Mouse (Mus musculus): ENCODE data around the gene Ntm. TPM values are rescaled to one million over a fixed set of nuclear protein-coding genes. Genes with fewer than 3 reads are reported as not detected.

The Ntm gene
- total RNA-seq, 2 experiments from 2014 or later = not detected

DNA sequence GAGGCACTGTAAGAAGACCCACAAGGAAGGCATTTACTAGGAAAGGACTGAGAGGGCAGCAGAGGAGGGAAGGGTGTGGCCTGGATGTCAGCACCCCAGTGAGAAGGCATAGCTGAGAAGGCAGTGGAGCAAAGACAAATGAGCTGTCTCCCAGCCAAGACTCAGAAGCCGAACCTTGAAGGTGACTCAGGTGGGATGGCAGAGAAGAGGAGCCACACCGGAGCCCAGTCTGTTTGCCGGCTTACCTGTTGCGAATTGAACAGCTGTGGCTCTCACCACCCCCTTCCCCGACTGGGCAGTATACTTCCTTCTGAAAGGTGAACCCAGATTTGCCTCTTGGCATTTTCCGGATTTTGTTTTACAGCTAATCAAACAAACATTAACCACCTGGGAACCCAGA lies 902.6 kb downstream of the Ntm start:
- ATAC-seq (replicated peaks; ENCODE audit: low FRiP score, low TSS enrichment, poor library complexity, severe bottlenecking) = no peak

DNA sequence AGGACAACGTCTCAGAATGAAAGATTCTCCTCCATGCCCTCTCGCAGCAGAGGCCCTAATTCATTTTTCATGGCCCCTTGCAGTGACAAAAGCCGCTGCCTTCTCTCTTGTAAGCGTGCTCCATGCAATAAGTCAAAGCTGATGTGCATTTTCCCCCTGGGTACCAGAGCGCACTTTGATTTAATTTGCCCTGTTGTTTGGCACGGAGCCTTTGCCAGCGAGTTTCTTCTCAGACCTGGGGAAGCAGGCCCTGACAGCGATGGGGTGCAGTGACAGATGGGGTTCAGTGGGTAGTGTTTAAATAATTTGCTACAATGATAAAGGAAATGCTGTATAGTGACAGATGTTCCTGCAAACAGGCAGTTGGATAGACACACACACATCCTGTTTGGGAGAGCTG lies 904.1 kb downstream of the Ntm start:
- no peak for ATAC-seq (replicated peaks; ENCODE audit: low FRiP score, low TSS enrichment, poor library complexity, severe bottlenecking)

DNA sequence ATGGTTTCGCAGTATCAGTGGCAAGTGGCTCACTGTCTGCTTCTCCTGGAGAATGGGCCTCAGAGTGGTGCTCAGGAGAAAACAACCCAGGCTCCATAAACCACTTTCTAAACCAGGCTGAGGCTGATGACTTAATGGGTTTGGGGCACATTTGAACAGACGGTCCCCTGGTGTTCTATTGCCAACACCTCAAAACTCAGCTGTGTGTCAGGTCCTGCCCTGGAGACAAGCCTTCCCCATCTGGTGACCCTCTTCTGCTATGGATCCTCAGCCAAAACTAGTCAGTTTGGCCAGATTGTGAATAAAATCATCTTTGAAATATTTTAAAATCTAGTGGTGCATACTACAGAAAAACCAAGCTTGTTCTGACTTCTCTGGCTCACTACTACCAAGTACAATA lies 907.3 kb downstream of the Ntm start:
- ATAC-seq (replicated peaks; ENCODE audit: low FRiP score, low TSS enrichment, poor library complexity, severe bottlenecking) = no peak

DNA sequence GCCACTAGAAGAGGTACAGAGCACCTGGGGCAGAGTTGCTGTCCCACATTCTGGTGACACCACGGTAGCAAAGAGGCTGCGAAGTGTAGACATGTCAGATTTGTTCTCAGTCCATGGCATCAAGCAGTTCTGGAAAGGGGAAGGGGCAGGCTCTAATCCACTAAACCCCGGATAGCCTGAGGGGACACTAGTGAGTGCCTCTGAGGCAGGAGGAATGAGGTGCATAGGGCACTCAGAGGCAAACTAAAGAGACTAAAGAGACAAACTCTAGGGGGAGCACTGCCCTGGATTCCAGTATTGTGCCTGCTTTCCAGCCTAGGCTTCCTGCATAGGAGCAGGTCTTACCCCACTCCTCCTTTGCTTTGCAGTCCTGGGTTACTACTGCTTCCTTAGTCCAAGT lies 926.5 kb downstream of the Ntm start:
- ATAC-seq (replicated peaks; ENCODE audit: low FRiP score, low TSS enrichment, poor library complexity, severe bottlenecking) = no peak

DNA sequence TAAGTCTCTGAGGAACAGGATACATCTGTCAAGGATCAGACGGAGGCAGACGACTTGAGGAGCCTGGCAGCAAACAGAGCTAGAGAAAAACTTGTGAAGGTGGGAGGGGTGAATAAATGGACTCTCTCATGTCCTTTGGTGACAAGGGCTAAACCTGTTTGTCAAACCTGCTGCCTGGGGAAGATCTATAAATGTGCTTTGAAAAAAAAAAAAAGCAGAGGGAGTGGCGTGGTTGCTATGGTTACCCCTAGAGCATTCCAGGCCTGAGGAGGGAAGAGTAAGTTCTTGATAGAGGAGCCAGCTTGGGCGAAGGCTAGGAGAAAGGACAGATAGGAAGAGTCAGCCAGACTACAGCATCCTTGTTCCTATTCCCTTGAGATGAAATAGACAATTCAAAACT lies 926.9 kb downstream of the Ntm start:
- no peak for ATAC-seq (replicated peaks; ENCODE audit: low FRiP score, low TSS enrichment, poor library complexity, severe bottlenecking)

DNA sequence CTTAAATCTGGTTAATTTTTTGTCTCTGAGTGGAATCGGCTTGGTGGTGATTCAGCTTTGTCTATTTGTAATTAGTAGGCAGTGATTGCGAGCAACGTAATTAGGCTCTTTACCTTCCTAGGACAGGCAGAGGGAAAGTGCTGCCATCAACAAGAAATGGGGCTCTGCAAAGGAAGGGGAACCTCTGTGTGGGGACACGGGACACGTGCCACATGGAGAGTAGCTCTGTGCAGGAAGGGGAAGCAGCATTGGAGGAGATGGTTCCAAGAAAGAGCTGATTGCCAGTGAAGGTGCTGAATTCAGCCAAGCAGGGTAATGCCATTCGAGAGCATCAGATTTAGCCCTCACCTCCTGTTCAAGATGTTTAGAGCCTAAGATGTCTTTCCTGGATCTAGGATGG lies 936.5 kb downstream of the Ntm start:
- ATAC-seq (replicated peaks; ENCODE audit: low FRiP score, low TSS enrichment, poor library complexity, severe bottlenecking) = no peak

- no peak for ATAC-seq (replicated peaks; ENCODE audit: low FRiP score, low TSS enrichment, poor library complexity, severe bottlenecking)
These were observed 937.3 kb downstream of the Ntm start for GRCm38 (mm10) chr9:29025603-29026002.

GRCm38 (mm10) chr9:29025104-29025503 lies 937.8 kb downstream of the Ntm start:
- no peak for ATAC-seq (replicated peaks; ENCODE audit: low FRiP score, low TSS enrichment, poor library complexity, severe bottlenecking)

DNA sequence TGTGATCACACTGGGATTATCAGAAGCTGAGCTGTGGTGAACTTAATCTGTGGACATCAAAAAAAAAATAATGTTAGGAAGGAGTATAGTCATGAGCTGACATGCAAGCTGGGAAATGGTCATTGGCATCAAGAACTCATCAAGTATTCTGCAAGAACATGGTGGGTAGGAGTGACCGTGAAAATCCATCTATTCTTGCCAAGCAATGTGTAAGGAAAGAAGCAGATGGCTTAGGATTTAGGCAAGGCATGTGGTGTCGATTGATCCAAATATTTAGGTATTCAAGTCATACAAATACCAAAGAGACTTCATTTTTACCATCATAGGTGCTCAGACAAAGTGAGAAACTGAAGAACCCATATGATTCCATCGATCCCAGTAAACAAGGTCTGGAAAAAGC lies 946.1 kb downstream of the Ntm start:
- ATAC-seq (replicated peaks; ENCODE audit: low FRiP score, low TSS enrichment, poor library complexity, severe bottlenecking) = no peak

- ATAC-seq (replicated peaks; ENCODE audit: low FRiP score, low TSS enrichment, poor library complexity, severe bottlenecking) = no peak
These were observed 949.1 kb downstream of the Ntm start for GRCm38 (mm10) chr9:29013881-29014280.

DNA sequence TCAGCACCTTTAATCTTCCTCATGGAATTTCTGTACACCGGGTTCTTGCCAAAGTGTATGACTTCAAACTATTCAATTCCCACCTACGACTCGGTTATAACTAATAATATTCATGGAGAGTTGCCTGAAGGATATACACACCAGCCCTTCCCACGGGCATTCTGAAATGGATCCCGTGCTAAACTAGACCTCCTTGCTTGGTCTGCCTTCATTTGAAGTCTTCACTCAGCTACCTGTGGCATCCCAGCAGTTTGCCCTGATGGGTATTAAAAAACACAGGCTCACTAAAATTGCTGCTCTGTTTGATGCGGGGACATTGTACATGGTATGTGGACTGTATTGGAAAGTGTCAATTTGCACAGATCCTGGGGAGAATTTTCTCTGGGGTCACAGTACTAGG lies 950.4 kb downstream of the Ntm start:
- no peak for ATAC-seq (replicated peaks; ENCODE audit: low FRiP score, low TSS enrichment, poor library complexity, severe bottlenecking)

DNA sequence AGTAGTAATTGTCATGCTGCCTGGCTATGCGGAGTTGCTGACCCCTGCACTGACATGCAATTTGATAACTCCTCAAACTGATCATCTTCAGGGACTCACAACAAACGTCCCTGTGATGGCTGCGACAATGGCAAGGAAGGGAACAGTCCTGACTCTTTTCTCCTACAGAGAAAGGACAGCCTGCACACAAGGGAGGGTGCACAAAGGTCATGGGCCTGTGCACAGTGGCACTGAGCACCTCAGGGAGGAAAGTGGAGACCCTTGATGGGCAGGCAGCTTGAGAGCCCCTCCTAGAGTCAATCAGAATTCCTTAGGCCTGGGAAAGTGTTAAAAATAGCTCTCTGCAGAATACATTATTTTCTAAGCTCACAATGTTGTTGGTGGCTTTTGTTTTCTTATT lies 951.5 kb downstream of the Ntm start:
- ATAC-seq (replicated peaks; ENCODE audit: low FRiP score, low TSS enrichment, poor library complexity, severe bottlenecking) = no peak

- ATAC-seq (replicated peaks; ENCODE audit: low FRiP score, low TSS enrichment, poor library complexity, severe bottlenecking) = no peak
These were observed 958.4 kb downstream of the Ntm start for GRCm38 (mm10) chr9:29004534-29004933.

- no peak for ATAC-seq (replicated peaks; ENCODE audit: low FRiP score, low TSS enrichment, poor library complexity, severe bottlenecking)
These were observed 963.0 kb downstream of the Ntm start for GRCm38 (mm10) chr9:28999951-29000351.

DNA sequence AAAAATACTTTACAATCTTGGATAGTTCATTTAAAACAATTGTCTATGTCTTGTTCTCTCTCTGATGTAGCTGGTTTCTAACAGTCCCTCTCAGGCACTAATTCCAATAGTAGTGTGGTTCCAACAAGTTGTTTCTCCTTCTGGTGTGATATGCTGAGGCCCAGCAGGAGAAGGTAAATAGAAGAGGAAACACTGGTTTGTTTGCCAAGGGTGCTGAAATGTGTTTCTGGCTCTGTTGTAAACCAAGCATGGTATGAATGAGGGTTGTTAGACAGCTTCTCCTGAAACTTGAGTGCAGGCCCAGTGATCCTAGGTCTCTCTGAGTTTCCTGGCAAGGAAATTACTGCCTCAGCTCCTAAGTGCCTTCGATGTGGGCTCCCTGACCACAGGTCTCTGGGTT lies 985.7 kb downstream of the Ntm start:
- ATAC-seq (replicated peaks; ENCODE audit: low FRiP score, low TSS enrichment, poor library complexity, severe bottlenecking) = no peak

- ATAC-seq (replicated peaks; ENCODE audit: low FRiP score, low TSS enrichment, poor library complexity, severe bottlenecking) = no peak
These were observed 993.5 kb downstream of the Ntm start for GRCm38 (mm10) chr9:28969455-28969854.

Data from megakaryocyte-erythroid progenitor cell, adult 5-6 weeks (primary cell).